Mouse (Mus musculus): Measurements from ENCODE around the gene Insl3. TPM values are rescaled to one million over a fixed set of nuclear protein-coding genes. Genes with fewer than 3 reads are reported as not detected.
A peak's percentile ranks its signal among the peaks of the same experiment; 100 is the strongest.
"Not testable (repeated sequence)": the region's sequence is repeated elsewhere in the genome, so short reads cannot be mapped to it uniquely, and the experiment has no call there.

Insl3 gene
- polyA plus RNA-seq, 1 experiment = 0.14 TPM

GRCm38 (mm10) chr8:71702923-71703322 is 13.9 kb downstream of the Insl3 start:
- Histone ChIP-seq H3ac (ENCODE audit: control insufficient read depth, insufficient read length, low read depth) (no peak overlapping the region), H3K4me3 (ENCODE audit: insufficient read depth, poor library complexity, severe bottlenecking) (no peak overlapping the region), H3K79me2 (ENCODE audit: control insufficient read depth, insufficient read depth) (no peaks in the 10 kb centered on the region), H3K79me3 (ENCODE audit: low read depth) (no peaks in the 10 kb centered on the region), H3K27me3 (ENCODE audit: control insufficient read depth, insufficient read depth, insufficient read length) (peaks cover 20% of the 10 kb centered on the region), H3K36me3 (ENCODE audit: control insufficient read depth, insufficient read depth) (no peaks in the 10 kb centered on the region)
- TF ChIP-seq USF1 (IDR thresholded peaks at IDR 0.05; ENCODE audit: low read depth) = no peak
- TF ChIP-seq CTCF (IDR thresholded peaks at IDR 0.05; ENCODE audit: control insufficient read depth, insufficient read depth, insufficient read length) = no peak
- TF ChIP-seq FOSL1 (IDR thresholded peaks at IDR 0.05; ENCODE audit: insufficient read depth, low read length, poor library complexity, severe bottlenecking) = no peak
- TF ChIP-seq MYOD1 (IDR thresholded peaks at IDR 0.05; ENCODE audit: control insufficient read depth, insufficient read length, low read depth) = no peak

DNA sequence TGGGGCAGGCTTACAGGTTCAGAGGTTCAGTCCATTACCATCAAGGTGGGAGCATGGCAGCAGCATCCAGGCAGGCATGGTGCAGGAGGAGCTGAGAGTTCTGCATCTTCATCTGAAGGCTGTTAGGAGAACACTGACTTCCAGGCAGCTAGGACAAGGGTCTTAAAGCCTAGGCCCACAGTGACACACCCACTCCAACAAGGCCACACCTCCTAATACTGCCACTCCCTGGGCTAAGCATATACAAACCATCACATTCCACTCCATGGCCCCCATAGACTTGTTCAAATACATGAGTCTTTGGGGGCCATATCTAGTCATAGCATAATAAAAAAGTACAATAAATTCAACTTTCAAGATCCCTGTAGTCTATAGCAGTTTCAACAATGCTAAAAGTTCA is 14.4 kb downstream of the Insl3 start:
- peaks cover 21% of the 10 kb centered on the region for H3K27me3 ChIP-seq (ENCODE audit: control insufficient read depth, insufficient read depth, insufficient read length)
- H3K36me3 ChIP-seq (ENCODE audit: control insufficient read depth, insufficient read depth); H3ac ChIP-seq (ENCODE audit: control insufficient read depth, insufficient read length, low read depth); H3K4me3 ChIP-seq (ENCODE audit: insufficient read depth, poor library complexity, severe bottlenecking); H3K79me3 ChIP-seq (ENCODE audit: low read depth); H3K79me2 ChIP-seq (ENCODE audit: control insufficient read depth, insufficient read depth): not testable (repeated sequence)

- Histone ChIP-seq H3K36me3 (ENCODE audit: control insufficient read depth, insufficient read depth) (no peaks in the 10 kb centered on the region), H3K79me3 (ENCODE audit: low read depth) (no peaks in the 10 kb centered on the region), H3K4me3 (ENCODE audit: insufficient read depth, poor library complexity, severe bottlenecking) (no peak overlapping the region), H3K27me3 (ENCODE audit: control insufficient read depth, insufficient read depth, insufficient read length) (peaks cover 27% of the 10 kb centered on the region), H3K79me2 (ENCODE audit: control insufficient read depth, insufficient read depth) (no peaks in the 10 kb centered on the region), H3ac (ENCODE audit: control insufficient read depth, insufficient read length, low read depth) (no peak overlapping the region)
- TF ChIP-seq USF1 (IDR thresholded peaks at IDR 0.05; ENCODE audit: low read depth) (no peak), CTCF (IDR thresholded peaks at IDR 0.05; ENCODE audit: control insufficient read depth, insufficient read depth, insufficient read length) (peak; percentile 27)
These were observed 18.9 kb downstream of the Insl3 start for GRCm38 (mm10) chr8:71707874-71708273.

- no peak overlapping the region for H3ac ChIP-seq (ENCODE audit: control insufficient read depth, insufficient read length, low read depth)
- TF ChIP-seq CTCF (IDR thresholded peaks at IDR 0.05; ENCODE audit: control insufficient read depth, insufficient read depth, insufficient read length) = no peak
- TF ChIP-seq MAX (IDR thresholded peaks at IDR 0.05) = no peak
- no peaks in the 10 kb centered on the region for H3K79me3 ChIP-seq (ENCODE audit: low read depth)
- H3K79me2 ChIP-seq (ENCODE audit: control insufficient read depth, insufficient read depth) = no peaks in the 10 kb centered on the region
- H3K27me3 ChIP-seq (ENCODE audit: control insufficient read depth, insufficient read depth, insufficient read length) = peaks cover 30% of the 10 kb centered on the region
- H3K36me3 ChIP-seq (ENCODE audit: control insufficient read depth, insufficient read depth) = no peaks in the 10 kb centered on the region
- no peak overlapping the region for H3K4me3 ChIP-seq (ENCODE audit: insufficient read depth, poor library complexity, severe bottlenecking)
These were observed 20.3 kb downstream of the Insl3 start for GRCm38 (mm10) chr8:71709134-71709799.

DNA sequence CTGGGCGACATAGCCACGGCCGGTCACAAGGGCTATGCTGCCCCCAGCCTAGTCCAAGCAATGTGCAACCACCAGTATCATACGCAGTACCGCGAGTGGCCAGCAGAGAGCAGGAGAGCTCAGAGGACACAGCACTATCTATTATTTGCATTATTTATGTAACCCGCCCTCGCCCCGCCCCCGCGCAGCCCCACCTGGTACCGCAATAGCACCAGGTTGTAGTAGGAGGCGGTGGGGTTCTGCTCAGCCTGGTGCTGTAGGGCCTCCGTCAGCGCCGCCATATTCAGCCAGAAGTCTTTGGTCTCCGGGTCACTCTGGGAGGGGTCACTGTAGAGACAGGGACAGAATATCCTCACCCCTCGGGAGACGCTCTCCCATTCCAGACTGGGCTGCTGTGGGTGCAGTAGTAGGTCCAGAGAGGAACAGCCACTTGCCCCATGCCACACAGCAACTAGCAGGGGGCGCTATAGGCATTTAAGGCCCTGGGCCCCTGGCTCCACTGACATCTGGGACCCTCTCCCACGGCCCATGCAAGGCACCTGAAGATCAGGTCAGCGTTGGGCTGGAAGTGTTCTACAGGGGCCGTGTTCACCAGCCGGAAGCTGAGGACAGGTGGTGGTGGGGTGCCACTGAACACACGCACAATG is 20.9 kb downstream of the Insl3 start:
- Histone ChIP-seq H3K79me2 (ENCODE audit: control insufficient read depth, insufficient read depth) (no peaks in the 10 kb centered on the region), H3K79me3 (ENCODE audit: low read depth) (no peaks in the 10 kb centered on the region), H3ac (ENCODE audit: control insufficient read depth, insufficient read length, low read depth) (no peak overlapping the region), H3K36me3 (ENCODE audit: control insufficient read depth, insufficient read depth) (no peaks in the 10 kb centered on the region), H3K27me3 (ENCODE audit: control insufficient read depth, insufficient read depth, insufficient read length) (peaks cover 37% of the 10 kb centered on the region), H3K4me3 (ENCODE audit: insufficient read depth, poor library complexity, severe bottlenecking) (no peak overlapping the region)
- TF ChIP-seq MAX (IDR thresholded peaks at IDR 0.05) (no peak), USF1 (IDR thresholded peaks at IDR 0.05; ENCODE audit: low read depth) (no peak), CTCF (IDR thresholded peaks at IDR 0.05; ENCODE audit: control insufficient read depth, insufficient read depth, insufficient read length) (peak; percentile 29)

DNA sequence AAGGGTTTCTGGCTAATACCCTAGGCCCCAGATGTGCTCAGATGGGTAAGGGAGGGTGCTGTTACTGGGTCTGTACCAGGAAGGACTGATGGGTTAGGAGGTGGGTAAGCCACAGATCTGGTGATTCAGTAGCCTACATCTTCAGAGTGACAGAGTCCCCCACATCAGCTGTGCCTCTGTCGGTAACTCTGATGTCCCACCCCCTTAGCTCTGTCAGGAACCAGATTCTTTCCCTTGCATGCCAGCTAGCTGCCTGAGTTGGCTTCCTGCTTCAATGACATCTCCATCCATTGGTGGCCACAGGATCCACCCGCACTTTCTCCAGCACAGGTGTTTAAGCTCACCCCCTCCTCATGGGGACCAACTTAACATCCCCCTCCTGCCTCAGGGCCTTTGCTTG is 22.6 kb downstream of the Insl3 start:
- Histone ChIP-seq H3K79me3 (ENCODE audit: low read depth) (no peaks in the 10 kb centered on the region), H3ac (ENCODE audit: control insufficient read depth, insufficient read length, low read depth) (no peak overlapping the region), H3K27me3 (ENCODE audit: control insufficient read depth, insufficient read depth, insufficient read length) (peaks cover 45% of the 10 kb centered on the region)

DNA sequence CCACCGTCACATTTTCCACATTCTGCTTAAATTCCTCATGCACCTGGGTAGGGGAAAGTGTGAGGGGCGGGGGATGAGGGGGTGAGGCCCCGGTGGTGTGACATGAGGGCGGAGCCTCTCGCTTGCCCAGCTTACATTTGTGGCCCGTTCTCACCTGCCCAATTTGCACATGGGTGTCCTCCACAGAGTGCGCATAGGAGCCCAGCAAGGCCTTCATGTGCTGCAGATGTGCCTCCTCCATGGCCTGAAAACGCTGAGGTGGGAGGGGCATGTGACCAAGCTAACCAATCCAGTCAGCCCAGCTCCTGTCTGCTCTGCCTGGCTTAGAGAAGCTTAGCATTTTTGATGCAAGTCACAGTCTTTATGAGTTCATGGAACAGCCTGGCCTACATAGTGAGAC is 26.5 kb downstream of the Insl3 start:
- no peaks in the 10 kb centered on the region for H3K79me2 ChIP-seq (ENCODE audit: control insufficient read depth, insufficient read depth)
- peaks cover 65% of the 10 kb centered on the region for H3K27me3 ChIP-seq (ENCODE audit: control insufficient read depth, insufficient read depth, insufficient read length)
- no peaks in the 10 kb centered on the region for H3K79me3 ChIP-seq (ENCODE audit: low read depth)
- no peaks in the 10 kb centered on the region for H3K36me3 ChIP-seq (ENCODE audit: control insufficient read depth, insufficient read depth)
- H3ac ChIP-seq (ENCODE audit: control insufficient read depth, insufficient read length, low read depth) = no peak overlapping the region
- H3K4me3 ChIP-seq (ENCODE audit: insufficient read depth, poor library complexity, severe bottlenecking) = no peak overlapping the region
- TF ChIP-seq FOSL1 (IDR thresholded peaks at IDR 0.05; ENCODE audit: insufficient read depth, low read length, poor library complexity, severe bottlenecking) (no peak), MYOG (IDR thresholded peaks at IDR 0.05; ENCODE audit: control insufficient read depth, extremely low read depth, insufficient read length) (no peak), USF1 (IDR thresholded peaks at IDR 0.05; ENCODE audit: low read depth) (peak; percentile 3), CEBPB (IDR thresholded peaks at IDR 0.05; ENCODE audit: low read depth) (no peak)

More for the DNA sequence above, 22.6 kb downstream of the Insl3 start:
- H3K79me2 ChIP-seq (ENCODE audit: control insufficient read depth, insufficient read depth) = no peaks in the 10 kb centered on the region
- no peak for TF ChIP-seq FOSL1 (IDR thresholded peaks at IDR 0.05; ENCODE audit: insufficient read depth, low read length, poor library complexity, severe bottlenecking)
- no peak for TF ChIP-seq CEBPB (IDR thresholded peaks at IDR 0.05; ENCODE audit: low read depth)
- no peak for TF ChIP-seq USF1 (IDR thresholded peaks at IDR 0.05; ENCODE audit: low read depth)
- no peak for TF ChIP-seq MYOD1 (IDR thresholded peaks at IDR 0.05; ENCODE audit: control insufficient read depth, insufficient read length, low read depth)
- no peak for TF ChIP-seq CTCF (IDR thresholded peaks at IDR 0.05; ENCODE audit: control insufficient read depth, insufficient read depth, insufficient read length)
- no peak for TF ChIP-seq MYOG (IDR thresholded peaks at IDR 0.05; ENCODE audit: control insufficient read depth, extremely low read depth, insufficient read length)
- TF ChIP-seq MAX (IDR thresholded peaks at IDR 0.05) = no peak
- H3K36me3 ChIP-seq (ENCODE audit: control insufficient read depth, insufficient read depth) = no peaks in the 10 kb centered on the region
- no peak overlapping the region for H3K4me3 ChIP-seq (ENCODE audit: insufficient read depth, poor library complexity, severe bottlenecking)

All from C2C12 (cell line).